Mouse (Mus musculus) liver, embryonic 16.5 days (tissue): ENCODE results near the gene Psmd14. TPM values are rescaled to one million over a fixed set of nuclear protein-coding genes. Genes with fewer than 3 reads are reported as not detected.

ENCODE experiments used
- ATAC-seq: fragments of 200-750 bp; cut with Nextera tagmentation; 2 replicates; pipeline ENCODE4 v1.8.0; 2017; ENCODE audit warnings: low read depth, mild to moderate bottlenecking, moderate number of reproducible peaks, moderate library complexity
- H3K27ac ChIP-seq: fragments of 300-500 bp; sonication (generic); 2 replicates; pipeline ENCODE4 v1.5.1; 2014; ENCODE audit warnings: mild to moderate bottlenecking, low read length
- H3K27me3 ChIP-seq: fragments of 300-500 bp; sonication (generic); 2 replicates; pipeline ENCODE4 v1.6.1; 2014; ENCODE audit warnings: low read depth, low read length, mixed read lengths; ENCODE audit not compliant: control insufficient read depth, insufficient read depth
- H3K36me3 ChIP-seq: fragments of 300-500 bp; sonication (generic); 2 replicates; pipeline ENCODE4 v1.6.1; 2014; ENCODE audit warnings: mild to moderate bottlenecking; ENCODE audit not compliant: control insufficient read depth, insufficient read depth
- H3K4me1 ChIP-seq: fragments of 300-500 bp; sonication (generic); 2 replicates; pipeline ENCODE4 v1.6.1; 2014; ENCODE audit warnings: low read depth, low read length, mixed read lengths; ENCODE audit not compliant: control insufficient read depth
- H3K4me2 ChIP-seq: fragments of 300-500 bp; sonication (generic); 2 replicates; pipeline ENCODE4 v1.6.1; 2014; ENCODE audit warnings: low read depth, low read length, mixed read lengths
- H3K4me3 ChIP-seq: fragments of 300-500 bp; sonication (generic); 2 replicates; pipeline ENCODE4 v1.5.1; 2014; ENCODE audit warnings: low read depth, mild to moderate bottlenecking, low read length
- H3K9ac ChIP-seq: fragments of 300-500 bp; sonication (generic); 2 replicates; pipeline ENCODE4 v1.6.1; 2014; ENCODE audit warnings: low read depth, low read length
- H3K9me3 ChIP-seq: fragments of 300-500 bp; sonication (generic); replicated peaks from 2 replicates; pipeline ENCODE4 v1.6.1; 2016; ENCODE audit warnings: low read length; ENCODE audit not compliant: control insufficient read depth
- WGBS: fragments of 180-500 bp; shearing (Covaris S2); extraction: QIAGEN DNeasy Blood & Tissue Kit; methylation state at CpG from one replicate; pipeline ENCODE4 v1.1.7; 2014; ENCODE audit not compliant: insufficient replicate concordance; 5-methylcytosine and 5-hydroxymethylcytosine counted together
- polyA plus RNA-seq: library from polyadenylated mRNA; unstranded; fragments of >200 nt; fragmentation: Nextera tagmentation; extraction: Ambion mirVana; gene quantifications from 2 replicates; pipeline ENCODE4 v1.2.1, GENCODE M21; 2015

Psmd14 gene
- polyA plus RNA-seq, 1 experiment from 2014 or later, result 88.3 TPM

GRCm38 (mm10) chr2:61798048-61798447 is 86.6 kb downstream of the Psmd14 start:
- no peak overlapping the region for H3K9ac ChIP-seq
- no peak overlapping the region for H3K27ac ChIP-seq
- no peaks in the 10 kb centered on the region for H3K9me3 ChIP-seq
- ATAC-seq, result no peak
- peaks cover 13% of the 10 kb centered on the region for H3K27me3 ChIP-seq
- WGBS, result 81% methylated on average over 1 of the region's 1 CpGs
- no peaks in the 10 kb centered on the region for H3K4me1 ChIP-seq
- no peak overlapping the region for H3K4me3 ChIP-seq
- H3K4me2 ChIP-seq, result no peak overlapping the region
- no peaks in the 10 kb centered on the region for H3K36me3 ChIP-seq

GRCm38 (mm10) chr2:61802656-61803251 is 91.3 kb downstream of the Psmd14 start, which contains the start of gene Tbr1:
Tbr1 (plus strand) TSS chr2:61802930.
- Histone ChIP-seq H3K27me3 (peaks cover 58% of the 10 kb centered on the region), H3K36me3 (no peaks in the 10 kb centered on the region), H3K9ac (no peak within 1 kb of the TSS), H3K4me2 (no peak within 1 kb of the TSS), H3K4me1 (peaks cover 2% of the 10 kb centered on the region; the same call in 1 of the 2 replicates), H3K9me3 (no peaks in the 10 kb centered on the region), H3K4me3 (no peak within 1 kb of the TSS), H3K27ac (no peak within 1 kb of the TSS)
- ATAC-seq, result no peak
- 11% methylated on average over 11 of the region's 11 CpGs for WGBS

- Histone ChIP-seq H3K9me3 (no peaks in the 10 kb centered on the region), H3K9ac (no peak overlapping the region), H3K4me3 (no peak overlapping the region), H3K4me2 (no peak overlapping the region), H3K36me3 (no peaks in the 10 kb centered on the region), H3K27ac (no peak overlapping the region), H3K4me1 (peaks cover 2% of the 10 kb centered on the region; the same call in 1 of the 2 replicates), H3K27me3 (peaks cover 65% of the 10 kb centered on the region)
- no peak for ATAC-seq
- 2% methylated on average over 29 of the region's 29 CpGs for WGBS
These were observed 92.2 kb downstream of the Psmd14 start for GRCm38 (mm10) chr2:61803443-61804367.

- H3K9ac ChIP-seq, result no peak overlapping the region
- peaks cover 2% of the 10 kb centered on the region; the same call in 1 of the 2 replicates for H3K4me1 ChIP-seq
- 3% methylated on average over 10 of the region's 10 CpGs for WGBS
- no peak overlapping the region for H3K27ac ChIP-seq
- H3K4me3 ChIP-seq, result no peak overlapping the region
- ATAC-seq, result no peak
- no peaks in the 10 kb centered on the region for H3K36me3 ChIP-seq
- no peaks in the 10 kb centered on the region for H3K9me3 ChIP-seq
- H3K27me3 ChIP-seq, result peaks cover 72% of the 10 kb centered on the region
- H3K4me2 ChIP-seq, result no peak overlapping the region
These were observed 92.9 kb downstream of the Psmd14 start for GRCm38 (mm10) chr2:61804382-61804840.

GRCm38 (mm10) chr2:61804841-61805540 is 93.5 kb downstream of the Psmd14 start:
- no peak overlapping the region for H3K4me2 ChIP-seq
- ATAC-seq, result no peak
- H3K9me3 ChIP-seq, result no peaks in the 10 kb centered on the region
- no peak overlapping the region for H3K27ac ChIP-seq
- H3K36me3 ChIP-seq, result no peaks in the 10 kb centered on the region
- WGBS, result 2% methylated on average over 39 of the region's 39 CpGs
- no peak overlapping the region for H3K9ac ChIP-seq
- H3K4me3 ChIP-seq, result no peak overlapping the region
- peaks cover 78% of the 10 kb centered on the region for H3K27me3 ChIP-seq
- peaks cover 2% of the 10 kb centered on the region; the same call in 1 of the 2 replicates for H3K4me1 ChIP-seq

- Histone ChIP-seq H3K4me1 (peaks cover 2% of the 10 kb centered on the region; the same call in 1 of the 2 replicates), H3K27ac (no peak overlapping the region), H3K9ac (no peak overlapping the region), H3K4me3 (0 out of 2 replicates have a peak overlapping the region, but pooled peaks have one; percentile 11), H3K27me3 (peaks cover 85% of the 10 kb centered on the region), H3K36me3 (no peaks in the 10 kb centered on the region), H3K4me2 (no peak overlapping the region), H3K9me3 (no peaks in the 10 kb centered on the region)
- ATAC-seq, result no peak
- 1% methylated on average over 39 of the region's 39 CpGs for WGBS
These were observed 94.2 kb downstream of the Psmd14 start for GRCm38 (mm10) chr2:61805541-61806345.

GRCm38 (mm10) chr2:61806346-61806825 is 94.9 kb downstream of the Psmd14 start:
- Histone ChIP-seq H3K9me3 (no peaks in the 10 kb centered on the region), H3K9ac (no peak overlapping the region), H3K36me3 (no peaks in the 10 kb centered on the region), H3K4me1 (peaks cover 2% of the 10 kb centered on the region; the same call in 1 of the 2 replicates), H3K27me3 (peaks cover 92% of the 10 kb centered on the region), H3K27ac (no peak overlapping the region), H3K4me3 (no peak overlapping the region), H3K4me2 (no peak overlapping the region)
- WGBS, result 3% methylated on average over 3 of the region's 3 CpGs
- no peak for ATAC-seq

- Histone ChIP-seq H3K4me3 (no peak overlapping the region), H3K4me2 (no peak overlapping the region), H3K9ac (no peak overlapping the region), H3K9me3 (no peaks in the 10 kb centered on the region), H3K4me1 (peaks cover 2% of the 10 kb centered on the region), H3K27me3 (peaks cover 96% of the 10 kb centered on the region), H3K36me3 (no peaks in the 10 kb centered on the region), H3K27ac (no peak overlapping the region)
- ATAC-seq, result no peak
- WGBS, result 1% methylated on average over 22 of the region's 22 CpGs
These were observed 95.7 kb downstream of the Psmd14 start for GRCm38 (mm10) chr2:61807151-61807550.
